Mouse (Mus musculus): ENCODE results near the gene Chrne. TPM values are rescaled to one million over a fixed set of nuclear protein-coding genes. Genes with fewer than 3 reads are reported as not detected.

Gene Chrne
- total and polyA plus RNA-seq, 3 experiments: not detected

DNA sequence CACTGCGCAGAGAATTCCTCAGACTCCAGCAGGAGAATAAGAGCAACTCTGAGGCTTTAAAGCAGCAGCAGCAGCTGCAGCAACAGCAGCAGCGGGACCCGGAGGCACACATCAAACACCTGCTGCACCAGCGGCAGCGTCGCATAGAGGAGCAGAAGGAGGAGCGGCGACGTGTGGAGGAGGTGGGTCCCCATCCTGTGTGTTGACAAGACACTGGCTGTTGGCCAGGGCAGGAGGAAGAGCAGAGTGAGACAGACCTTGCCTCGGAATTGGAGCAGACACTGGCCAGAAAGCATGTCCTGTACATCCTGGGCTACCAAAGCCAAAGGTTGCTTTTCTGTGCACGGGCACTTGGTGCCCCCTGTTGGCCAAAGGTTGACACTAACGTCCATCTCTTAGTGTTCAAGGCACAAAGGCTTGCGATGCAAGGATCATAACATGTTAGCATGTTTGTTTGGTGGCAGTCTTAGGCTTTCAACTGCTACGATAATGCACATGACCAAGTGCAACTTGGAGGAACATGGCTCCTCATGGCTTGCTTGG is 13.9 kb downstream of the Chrne start:
- H3K27me3 ChIP-seq (ENCODE audit: control insufficient read depth, insufficient read depth, low read length): no peaks in the 10 kb centered on the region
- intact Hi-C loops (cut with DNase I): loop anchor here (1.0 to 10.0 kb wide), 6 partner anchors 40 to 193 kb away; partner anchors contain the start of genes Cxcl16, Med11, Pelp1 and Pld2
- H3K36me3 ChIP-seq (ENCODE audit: control insufficient read depth, insufficient read depth, low read length): no peaks in the 10 kb centered on the region
- no peak overlapping the region for H3K27ac ChIP-seq
- TF ChIP-seq EP300 (IDR thresholded peaks at IDR 0.05; ENCODE audit: insufficient read depth, low read depth, low read length) (peak; percentile 95), CTCF (IDR thresholded peaks at IDR 0.05) (peak; percentile 98; the same call in 1 of the 2 replicates), POLR2A (IDR thresholded peaks at IDR 0.05; ENCODE audit: insufficient read depth, low read depth, low read length) (no peak)
- H3K4me1 ChIP-seq (ENCODE audit: control insufficient read depth, insufficient read depth, low read length): no peaks in the 10 kb centered on the region
- H3K9ac ChIP-seq (ENCODE audit: low read depth, low read length): no peak overlapping the region
- no peak overlapping the region for H3K4me3 ChIP-seq
- 57% methylated on average over 14 of the region's 14 CpGs for WGBS
- H3K79me2 ChIP-seq (replicated peaks; ENCODE audit: control insufficient read depth, insufficient read depth, low read length): no peaks in the 10 kb centered on the region
- DNase-seq: peak; percentile 79 to 84

DNA sequence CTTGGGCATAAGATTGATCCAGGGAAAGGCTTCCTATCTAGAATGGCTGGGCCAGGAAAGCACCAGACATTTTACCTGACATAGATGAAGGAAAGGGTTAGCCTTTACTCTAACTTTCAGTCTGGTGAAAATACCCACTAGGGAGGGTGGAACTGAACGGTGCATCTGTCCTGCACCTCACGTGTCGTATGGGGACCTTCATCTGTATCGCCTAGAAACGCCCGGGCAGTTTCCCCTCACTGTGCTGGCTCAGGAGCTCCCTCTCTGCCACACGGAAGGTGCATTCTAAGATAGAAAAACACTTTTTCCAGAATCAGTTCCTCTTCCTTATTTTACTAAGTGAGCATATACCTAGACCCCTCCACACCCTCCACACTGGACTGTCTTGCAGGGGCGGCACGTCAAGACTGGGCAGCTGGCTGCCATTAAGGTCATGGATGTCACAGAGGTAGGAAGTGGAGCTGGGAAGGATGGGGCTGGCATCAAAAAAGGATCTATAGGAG is 20.5 kb downstream of the Chrne start:
- Histone ChIP-seq H3K27me3 (ENCODE audit: control insufficient read depth, insufficient read depth, low read length) (no peaks in the 10 kb centered on the region), H3K4me3 (no peak overlapping the region), H3K9ac (ENCODE audit: low read depth, low read length) (no peak overlapping the region), H3K36me3 (ENCODE audit: control insufficient read depth, insufficient read depth, low read length) (no peaks in the 10 kb centered on the region; the same call in 1 of the 2 replicates), H3K4me1 (ENCODE audit: control insufficient read depth, insufficient read depth, low read length) (peaks cover 12% of the 10 kb centered on the region), H3K27ac (no peak overlapping the region), H3K79me2 (replicated peaks; ENCODE audit: control insufficient read depth, insufficient read depth, low read length) (no peaks in the 10 kb centered on the region)
- TF ChIP-seq CTCF (IDR thresholded peaks at IDR 0.05) (no peak), POLR2A (IDR thresholded peaks at IDR 0.05; ENCODE audit: insufficient read depth, low read depth, low read length) (no peak), EP300 (IDR thresholded peaks at IDR 0.05; ENCODE audit: insufficient read depth, low read depth, low read length) (no peak)
- no peak for DNase-seq
- WGBS: 85% methylated on average over 9 of the region's 9 CpGs
- intact Hi-C loops (cut with DNase I): no loop called here

DNA sequence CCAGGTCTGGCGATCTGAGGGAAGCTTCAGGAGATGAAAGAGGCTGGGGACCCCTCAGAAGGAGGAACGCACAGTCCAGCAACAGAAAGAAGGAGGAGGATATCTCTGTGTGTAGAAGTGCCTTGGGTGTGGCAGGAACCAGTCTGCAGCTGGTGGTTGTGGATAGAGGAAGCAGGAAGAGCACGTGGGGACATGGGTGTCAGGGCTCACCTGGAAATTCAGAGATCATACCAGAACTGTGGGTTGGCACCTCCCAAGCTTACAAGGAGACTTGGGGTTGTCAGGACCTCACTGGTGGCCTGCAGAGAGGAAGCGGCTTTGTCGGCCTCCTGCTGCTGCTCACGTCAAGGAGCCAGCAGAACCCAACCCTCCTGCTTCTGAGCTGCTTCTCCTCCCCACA is 21.7 kb downstream of the Chrne start:
- H3K9ac ChIP-seq (ENCODE audit: low read depth, low read length): no peak overlapping the region
- no peaks in the 10 kb centered on the region for H3K27me3 ChIP-seq (ENCODE audit: control insufficient read depth, insufficient read depth, low read length)
- TF ChIP-seq EP300 (IDR thresholded peaks at IDR 0.05; ENCODE audit: insufficient read depth, low read depth, low read length): no peak
- no peak for TF ChIP-seq CTCF (IDR thresholded peaks at IDR 0.05)
- no peak for TF ChIP-seq POLR2A (IDR thresholded peaks at IDR 0.05; ENCODE audit: insufficient read depth, low read depth, low read length)
- no peaks in the 10 kb centered on the region; the same call in 1 of the 2 replicates for H3K36me3 ChIP-seq (ENCODE audit: control insufficient read depth, insufficient read depth, low read length)
- H3K79me2 ChIP-seq (replicated peaks; ENCODE audit: control insufficient read depth, insufficient read depth, low read length): no peaks in the 10 kb centered on the region
- intact Hi-C loops (cut with DNase I): no loop called here
- no peak overlapping the region for H3K4me3 ChIP-seq
- WGBS: 59% methylated on average over 6 of the region's 6 CpGs
- no peak overlapping the region; the same call in 1 of the 2 replicates for H3K27ac ChIP-seq
- H3K4me1 ChIP-seq (ENCODE audit: control insufficient read depth, insufficient read depth, low read length): peaks cover 14% of the 10 kb centered on the region
- no peak for DNase-seq

DNA sequence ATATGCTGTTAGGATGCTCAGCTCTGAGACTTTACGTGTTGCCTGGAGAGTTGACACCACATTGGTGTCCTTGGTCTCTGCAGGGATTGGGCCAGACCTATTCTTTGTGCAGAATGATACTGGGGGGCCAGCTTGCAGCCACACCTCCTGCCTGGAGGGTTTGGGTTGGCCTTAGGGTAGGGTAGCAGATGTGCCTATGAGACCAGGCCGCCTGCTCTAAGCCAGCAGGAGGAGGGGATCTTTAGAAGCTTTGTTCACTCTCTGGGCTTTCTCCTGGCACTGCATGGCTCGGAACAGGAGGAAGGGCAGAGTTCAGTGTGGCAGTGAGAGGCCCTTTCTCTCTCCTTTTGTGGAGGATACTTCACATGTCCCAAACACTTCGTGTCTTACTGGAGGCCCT is 22.9 kb downstream of the Chrne start:
- H3K4me1 ChIP-seq (ENCODE audit: control insufficient read depth, insufficient read depth, low read length): peaks cover 14% of the 10 kb centered on the region
- DNase-seq: no peak
- H3K79me2 ChIP-seq (replicated peaks; ENCODE audit: control insufficient read depth, insufficient read depth, low read length): no peaks in the 10 kb centered on the region
- intact Hi-C loops (cut with DNase I): no loop called here
- no peak overlapping the region for H3K9ac ChIP-seq (ENCODE audit: low read depth, low read length)
- no peaks in the 10 kb centered on the region for H3K27me3 ChIP-seq (ENCODE audit: control insufficient read depth, insufficient read depth, low read length)
- no peak for TF ChIP-seq CTCF (IDR thresholded peaks at IDR 0.05)
- TF ChIP-seq POLR2A (IDR thresholded peaks at IDR 0.05; ENCODE audit: insufficient read depth, low read depth, low read length): no peak
- no peak for TF ChIP-seq EP300 (IDR thresholded peaks at IDR 0.05; ENCODE audit: insufficient read depth, low read depth, low read length)
- peak overlapping the region; percentile 78 for H3K27ac ChIP-seq
- H3K36me3 ChIP-seq (ENCODE audit: control insufficient read depth, insufficient read depth, low read length): no peaks in the 10 kb centered on the region; the same call in 1 of the 2 replicates
- no peak overlapping the region for H3K4me3 ChIP-seq
- 59% methylated on average over 4 of the region's 4 CpGs for WGBS

DNA sequence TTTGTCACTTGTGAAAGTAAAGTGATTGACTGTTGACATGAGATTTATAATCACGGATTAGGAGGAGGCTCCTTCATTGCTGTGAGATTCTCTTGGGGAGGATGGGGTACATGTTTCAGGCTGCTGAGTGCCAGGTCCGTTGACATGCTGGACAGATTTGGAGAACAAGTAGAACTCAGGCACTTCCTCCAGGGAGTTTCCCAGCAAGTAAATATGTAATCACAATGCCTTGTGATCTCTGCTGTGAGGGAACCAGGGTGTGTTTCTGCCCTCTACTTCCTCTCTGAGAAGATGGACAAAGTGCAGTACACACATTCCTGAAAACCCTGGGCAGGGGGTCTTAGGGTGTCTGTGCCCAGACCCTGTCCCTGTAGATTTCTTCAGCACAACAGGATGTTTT is 23.4 kb downstream of the Chrne start:
- WGBS: 11% methylated on average over 2 of the region's 2 CpGs
- H3K4me3 ChIP-seq: no peak overlapping the region
- no peak for DNase-seq
- intact Hi-C loops (cut with DNase I): loop anchor here (2.0 kb wide), 1 partner anchor 31 kb away; no protein-coding TSS in a partner anchor
- no peaks in the 10 kb centered on the region for H3K27me3 ChIP-seq (ENCODE audit: control insufficient read depth, insufficient read depth, low read length)
- no peaks in the 10 kb centered on the region; the same call in 1 of the 2 replicates for H3K36me3 ChIP-seq (ENCODE audit: control insufficient read depth, insufficient read depth, low read length)
- H3K4me1 ChIP-seq (ENCODE audit: control insufficient read depth, insufficient read depth, low read length): peaks cover 14% of the 10 kb centered on the region
- TF ChIP-seq POLR2A (IDR thresholded peaks at IDR 0.05; ENCODE audit: insufficient read depth, low read depth, low read length) (no peak), CTCF (IDR thresholded peaks at IDR 0.05) (no peak), EP300 (IDR thresholded peaks at IDR 0.05; ENCODE audit: insufficient read depth, low read depth, low read length) (no peak)
- peak overlapping the region; percentile 78 for H3K27ac ChIP-seq
- no peak overlapping the region for H3K9ac ChIP-seq (ENCODE audit: low read depth, low read length)
- no peaks in the 10 kb centered on the region for H3K79me2 ChIP-seq (replicated peaks; ENCODE audit: control insufficient read depth, insufficient read depth, low read length)
